Mouse (Mus musculus): Measurements from ENCODE around the gene Cyb5r3. TPM values are rescaled to one million over a fixed set of nuclear protein-coding genes. Genes with fewer than 3 reads are reported as not detected.

The Cyb5r3 gene
- polyA plus RNA-seq, 1 experiment, result 402 TPM

DNA sequence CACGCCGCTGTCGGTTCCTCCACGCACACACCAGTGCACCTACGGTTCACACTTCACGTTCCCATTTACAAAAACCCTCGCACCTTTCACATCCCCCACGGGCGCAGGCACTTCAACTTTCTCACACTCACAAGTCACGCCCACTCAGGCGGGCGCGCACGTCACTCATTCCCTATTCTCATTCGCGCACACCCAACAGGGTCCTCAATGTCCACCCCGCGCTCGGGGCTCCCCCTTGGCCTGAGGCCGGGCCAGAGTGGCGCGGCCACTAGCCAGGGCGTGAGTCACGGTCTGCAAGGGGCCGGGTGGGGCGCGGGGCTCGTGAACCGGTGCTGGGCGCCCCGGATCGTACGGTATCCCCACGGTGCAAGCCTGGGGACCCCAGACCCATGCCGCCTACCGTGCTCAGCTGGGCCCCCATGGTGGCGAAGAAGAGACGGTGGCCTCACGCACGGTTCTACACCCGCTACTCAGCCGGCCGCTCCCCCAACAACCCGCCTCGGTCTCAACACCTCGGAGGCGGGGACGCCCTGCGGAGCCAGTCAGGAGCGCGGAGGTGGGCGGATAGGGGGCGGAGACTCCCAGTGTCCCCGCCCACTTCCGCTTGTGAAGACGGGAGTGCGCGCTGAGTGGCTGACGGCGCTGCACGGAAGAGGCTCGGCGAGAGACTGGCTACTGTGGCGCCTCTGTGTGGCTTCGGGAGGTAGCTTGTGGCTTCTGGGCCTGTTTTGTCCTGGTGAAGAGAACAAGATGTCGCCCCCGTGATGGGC, 495 bp downstream of the Cyb5r3 start:
- Histone ChIP-seq H3ac (ENCODE audit: control insufficient read depth, insufficient read length, low read depth) (peak overlapping the region; percentile 73), H3K79me2 (ENCODE audit: control insufficient read depth, insufficient read depth) (peaks cover 50% of the 10 kb centered on the region), H3K27me3 (ENCODE audit: control insufficient read depth, insufficient read depth, insufficient read length) (no peaks in the 10 kb centered on the region), H3K36me3 (ENCODE audit: control insufficient read depth, insufficient read depth) (no peaks in the 10 kb centered on the region), H3K4me3 (ENCODE audit: insufficient read depth, poor library complexity, severe bottlenecking) (peak overlapping the region; percentile 75), H3K79me3 (ENCODE audit: low read depth) (peaks cover 43% of the 10 kb centered on the region)
- TF ChIP-seq CTCF (IDR thresholded peaks at IDR 0.05; ENCODE audit: control insufficient read depth, insufficient read depth, insufficient read length), result peak; percentile 63
- TF ChIP-seq USF1 (IDR thresholded peaks at IDR 0.05; ENCODE audit: low read depth), result no peak
- no peak for TF ChIP-seq MYOG (IDR thresholded peaks at IDR 0.05; ENCODE audit: control insufficient read depth, extremely low read depth, insufficient read length)
- TF ChIP-seq FOSL1 (IDR thresholded peaks at IDR 0.05; ENCODE audit: insufficient read depth, low read length, poor library complexity, severe bottlenecking), result no peak
- TF ChIP-seq MAX (IDR thresholded peaks at IDR 0.05), result peak; percentile 56

GRCm38 (mm10) chr15:83170956-83171659, 1.3 kb downstream of the Cyb5r3 start:
- H3K27me3 ChIP-seq (ENCODE audit: control insufficient read depth, insufficient read depth, insufficient read length), result no peaks in the 10 kb centered on the region
- H3K79me2 ChIP-seq (ENCODE audit: control insufficient read depth, insufficient read depth), result peaks cover 54% of the 10 kb centered on the region
- peaks cover 46% of the 10 kb centered on the region for H3K79me3 ChIP-seq (ENCODE audit: low read depth)
- peak overlapping the region; percentile 73 for H3ac ChIP-seq (ENCODE audit: control insufficient read depth, insufficient read length, low read depth)
- peak overlapping the region; percentile 75 for H3K4me3 ChIP-seq (ENCODE audit: insufficient read depth, poor library complexity, severe bottlenecking)
- no peak for TF ChIP-seq CTCF (IDR thresholded peaks at IDR 0.05; ENCODE audit: control insufficient read depth, insufficient read depth, insufficient read length)
- no peak for TF ChIP-seq CEBPB (IDR thresholded peaks at IDR 0.05; ENCODE audit: low read depth)
- TF ChIP-seq MYOG (IDR thresholded peaks at IDR 0.05; ENCODE audit: control insufficient read depth, extremely low read depth, insufficient read length), result no peak
- H3K36me3 ChIP-seq (ENCODE audit: control insufficient read depth, insufficient read depth), result no peaks in the 10 kb centered on the region

- peaks cover 65% of the 10 kb centered on the region for H3K79me2 ChIP-seq (ENCODE audit: control insufficient read depth, insufficient read depth)
- H3K4me3 ChIP-seq (ENCODE audit: insufficient read depth, poor library complexity, severe bottlenecking), result no peak overlapping the region
- peaks cover 53% of the 10 kb centered on the region for H3K79me3 ChIP-seq (ENCODE audit: low read depth)
- no peak overlapping the region for H3ac ChIP-seq (ENCODE audit: control insufficient read depth, insufficient read length, low read depth)
- no peaks in the 10 kb centered on the region for H3K27me3 ChIP-seq (ENCODE audit: control insufficient read depth, insufficient read depth, insufficient read length)
- peaks cover 9% of the 10 kb centered on the region for H3K36me3 ChIP-seq (ENCODE audit: control insufficient read depth, insufficient read depth)
- no peak for TF ChIP-seq MAX (IDR thresholded peaks at IDR 0.05)
- TF ChIP-seq USF1 (IDR thresholded peaks at IDR 0.05; ENCODE audit: low read depth), result no peak
- no peak for TF ChIP-seq MYOD1 (IDR thresholded peaks at IDR 0.05; ENCODE audit: control insufficient read depth, insufficient read length, low read depth)
- TF ChIP-seq CEBPB (IDR thresholded peaks at IDR 0.05; ENCODE audit: low read depth), result no peak
- no peak for TF ChIP-seq MYOG (IDR thresholded peaks at IDR 0.05; ENCODE audit: control insufficient read depth, extremely low read depth, insufficient read length)
- no peak for TF ChIP-seq FOSL1 (IDR thresholded peaks at IDR 0.05; ENCODE audit: insufficient read depth, low read length, poor library complexity, severe bottlenecking)
- no peak for TF ChIP-seq CTCF (IDR thresholded peaks at IDR 0.05; ENCODE audit: control insufficient read depth, insufficient read depth, insufficient read length)
Measured at GRCm38 (mm10) chr15:83169772-83170722, 2.3 kb downstream of the Cyb5r3 start.

DNA sequence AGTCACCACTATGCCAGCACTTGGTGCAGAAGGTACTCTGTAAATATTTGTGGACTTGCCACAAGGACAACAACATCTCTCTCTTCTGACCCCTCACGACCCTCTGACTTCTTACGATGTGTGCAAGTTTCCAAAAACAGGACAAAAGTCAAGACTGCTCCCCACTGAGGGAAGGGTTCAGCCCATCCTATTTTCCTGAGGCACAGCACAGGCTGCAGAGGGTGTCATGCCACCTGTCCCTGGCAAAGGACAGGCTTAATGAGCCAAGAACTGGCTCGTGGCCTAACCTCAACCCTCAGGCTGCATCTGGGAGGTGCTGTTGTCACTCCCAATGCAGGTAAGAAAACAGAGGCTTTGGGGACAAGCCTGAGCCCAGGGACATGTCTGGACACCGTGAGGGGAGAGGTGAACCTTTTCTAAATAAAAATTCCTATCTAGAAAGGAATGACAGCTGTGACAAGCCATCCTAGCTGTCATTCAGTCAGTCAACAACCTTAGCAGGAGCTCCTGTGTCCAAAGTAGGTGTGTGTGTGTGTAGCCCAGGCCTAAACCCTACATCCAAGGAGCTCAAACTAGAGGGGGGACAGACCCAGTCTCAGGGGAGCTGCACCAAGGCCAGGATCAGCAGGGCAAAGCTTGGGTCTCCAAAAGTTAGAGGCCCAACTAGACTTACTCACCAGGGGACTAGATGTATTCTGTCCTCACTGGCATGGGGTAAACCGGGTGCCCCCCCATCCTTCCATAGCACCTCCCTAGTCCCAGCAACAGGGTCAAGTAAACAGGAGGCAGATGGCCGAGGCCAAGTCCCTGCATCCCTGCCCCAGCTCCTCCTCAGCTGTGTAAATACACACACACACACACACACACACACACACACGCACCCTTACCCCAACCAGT, 3.3 kb downstream of the Cyb5r3 start:
- Histone ChIP-seq H3ac (ENCODE audit: control insufficient read depth, insufficient read length, low read depth) (no peak overlapping the region), H3K4me3 (ENCODE audit: insufficient read depth, poor library complexity, severe bottlenecking) (no peak overlapping the region), H3K36me3 (ENCODE audit: control insufficient read depth, insufficient read depth) (peaks cover 14% of the 10 kb centered on the region), H3K79me2 (ENCODE audit: control insufficient read depth, insufficient read depth) (peaks cover 70% of the 10 kb centered on the region), H3K27me3 (ENCODE audit: control insufficient read depth, insufficient read depth, insufficient read length) (no peaks in the 10 kb centered on the region), H3K79me3 (ENCODE audit: low read depth) (peaks cover 53% of the 10 kb centered on the region)
- TF ChIP-seq CTCF (IDR thresholded peaks at IDR 0.05; ENCODE audit: control insufficient read depth, insufficient read depth, insufficient read length), result no peak
- TF ChIP-seq MYOD1 (IDR thresholded peaks at IDR 0.05; ENCODE audit: control insufficient read depth, insufficient read length, low read depth), result no peak
- TF ChIP-seq USF1 (IDR thresholded peaks at IDR 0.05; ENCODE audit: low read depth), result no peak
- no peak for TF ChIP-seq CEBPB (IDR thresholded peaks at IDR 0.05; ENCODE audit: low read depth)
- no peak for TF ChIP-seq MAX (IDR thresholded peaks at IDR 0.05)
- no peak for TF ChIP-seq FOSL1 (IDR thresholded peaks at IDR 0.05; ENCODE audit: insufficient read depth, low read length, poor library complexity, severe bottlenecking)
- no peak for TF ChIP-seq MYOG (IDR thresholded peaks at IDR 0.05; ENCODE audit: control insufficient read depth, extremely low read depth, insufficient read length)

GRCm38 (mm10) chr15:83168311-83168710, 4.1 kb downstream of the Cyb5r3 start:
- Histone ChIP-seq H3K79me3 (ENCODE audit: low read depth) (peaks cover 53% of the 10 kb centered on the region), H3K27me3 (ENCODE audit: control insufficient read depth, insufficient read depth, insufficient read length) (no peaks in the 10 kb centered on the region), H3ac (ENCODE audit: control insufficient read depth, insufficient read length, low read depth) (no peak overlapping the region), H3K4me3 (ENCODE audit: insufficient read depth, poor library complexity, severe bottlenecking) (no peak overlapping the region), H3K36me3 (ENCODE audit: control insufficient read depth, insufficient read depth) (peaks cover 20% of the 10 kb centered on the region), H3K79me2 (ENCODE audit: control insufficient read depth, insufficient read depth) (peaks cover 70% of the 10 kb centered on the region)
- TF ChIP-seq FOSL1 (IDR thresholded peaks at IDR 0.05; ENCODE audit: insufficient read depth, low read length, poor library complexity, severe bottlenecking), result no peak
- no peak for TF ChIP-seq USF1 (IDR thresholded peaks at IDR 0.05; ENCODE audit: low read depth)

Measured in C2C12 (cell line).